In genomic region chr2:103556125-103556877, GRCm38 (mm10) we compare ENCODE assay signal across 8 mouse cellular contexts. TPM values are rescaled to one million over a fixed set of nuclear protein-coding genes. Genes with fewer than 3 reads are reported as not detected.
DNase-seq lines count a peak whose midpoint lies in the region; ATAC-seq and TF ChIP-seq lines count a peak whose summit lies in the region.

No protein-coding gene starts in this region.

- H3K27ac ChIP-seq in intestine, postnatal 0 days (ENCODE audit: low read depth, low read length), result no peak overlapping the region
- H3K27ac ChIP-seq in intestine, embryonic 15.5 days, result no peak overlapping the region
- no peak overlapping the region for H3K27ac ChIP-seq in limb, embryonic 10.5 days

- ATAC-seq in intestine, postnatal 0 days, result no peak
- ATAC-seq in intestine, embryonic 15.5 days, result no peak

- peak; percentile 65 for TF ChIP-seq CTCF in intestine, postnatal 0 days (IDR thresholded peaks at IDR 0.05; ENCODE audit: low read depth)

- H3K36me3 ChIP-seq in intestine, postnatal 0 days (ENCODE audit: control insufficient read depth, insufficient read depth), result no peaks in the 10 kb centered on the region
- no peaks in the 10 kb centered on the region for H3K36me3 ChIP-seq in intestine, embryonic 15.5 days
- H3K36me3 ChIP-seq in limb, embryonic 10.5 days, result no peaks in the 10 kb centered on the region

- H3K4me1 ChIP-seq in intestine, postnatal 0 days (replicated peaks; ENCODE audit: control insufficient read depth, insufficient read depth, low read length), result no peaks in the 10 kb centered on the region
- no peaks in the 10 kb centered on the region for H3K4me1 ChIP-seq in intestine, embryonic 15.5 days (replicated peaks)
- H3K4me1 ChIP-seq in limb, embryonic 10.5 days, result 0 out of 2 replicates have a peak, but pooled peaks cover 3% of the 10 kb centered on the region

- no peak overlapping the region for H3K9ac ChIP-seq in intestine, postnatal 0 days (ENCODE audit: low read depth, low read length)
- H3K9ac ChIP-seq in intestine, embryonic 15.5 days, result no peak overlapping the region

- 57% methylated on average over 10 of the region's 10 CpGs for WGBS in intestine, postnatal 0 days
- 58% methylated on average over 10 of the region's 10 CpGs for WGBS in intestine, embryonic 15.5 days
- 67% methylated on average over 10 of the region's 10 CpGs for WGBS in limb, embryonic 10.5 days

- H3K9me3 ChIP-seq in intestine, postnatal 0 days (ENCODE audit: control insufficient read depth), result no peaks in the 10 kb centered on the region
- H3K9me3 ChIP-seq in intestine, embryonic 15.5 days, result no peaks in the 10 kb centered on the region
- H3K9me3 ChIP-seq in limb, embryonic 10.5 days (replicated peaks), result no peaks in the 10 kb centered on the region

- no peak overlapping the region for H3K4me2 ChIP-seq in intestine, postnatal 0 days (replicated peaks; ENCODE audit: low read depth)
- H3K4me2 ChIP-seq in intestine, embryonic 15.5 days (replicated peaks), result no peak overlapping the region

- H3K27me3 ChIP-seq in intestine, postnatal 0 days (replicated peaks; ENCODE audit: control insufficient read depth, insufficient read depth, low read length), result no peaks in the 10 kb centered on the region
- H3K27me3 ChIP-seq in intestine, embryonic 15.5 days (replicated peaks), result no peaks in the 10 kb centered on the region
- 0 out of 2 replicates have a peak, but pooled peaks cover 3% of the 10 kb centered on the region for H3K27me3 ChIP-seq in limb, embryonic 10.5 days (ENCODE audit: low read depth, poor library complexity, severe bottlenecking)

- peak; percentile 42 for DNase-seq in CD4-positive helper T cell, adult 2 months (ENCODE audit: low read depth, low spot score)
- peak; percentile 32 for DNase-seq in T-cell, adult 2 months (ENCODE audit: low spot score)
- DNase-seq in kidney, postnatal 14 days, result peak; percentile 38
- no peak for DNase-seq in layer of hippocampus, postnatal 10 days (ENCODE audit: low spot score in 2 of 2)
- no peak for DNase-seq in limb, embryonic 10.5 days (ENCODE audit: low spot score)
- DNase-seq in gastrocnemius, adult 8-10 months (ENCODE audit: low spot score in 2 of 2), result no peak

- no peak overlapping the region for H3K4me3 ChIP-seq in intestine, postnatal 0 days (ENCODE audit: low read depth, low read length)
- H3K4me3 ChIP-seq in intestine, embryonic 15.5 days (replicated peaks), result no peak overlapping the region
- no peak overlapping the region for H3K4me3 ChIP-seq in limb, embryonic 10.5 days

RNA-seq across cellular contexts. Expression of gene Abtb2, which starts 9.8 kb away (rescaled TPM):
- 3.8 and 3.9 TPM in 2 replicates for polyA plus RNA-seq in intestine, postnatal 0 days (2015; fragmentation: Nextera tagmentation; extraction: Ambion mirVana)
- polyA plus RNA-seq in intestine, embryonic 15.5 days (2015; fragmentation: Nextera tagmentation; extraction: Ambion mirVana), result 4.5 and 4.8 TPM in 2 replicates
- total RNA-seq in layer of hippocampus, postnatal 10 days (2021), result 10 to 100 TPM; 13.8 to 14.4 TPM
- polyA plus RNA-seq in limb, embryonic 10.5 days (2016; fragmentation: Nextera tagmentation; extraction: Ambion mirVana), result 14.2 and 17.6 TPM in 2 replicates
- total RNA-seq in gastrocnemius, adult 8-10 months (2022), result 1 to 10 TPM; 5.1 to 8.8 (median 7.5) TPM

Comparison
In these comparisons a context has a peak if more than half of its experiments do, and no peak if none do; other contexts are left out.
1. DNase-seq: peak in CD4-positive helper T cell, adult 2 months (single experiment), T-cell, adult 2 months (single experiment) and kidney, postnatal 14 days (single experiment); none in layer of hippocampus, postnatal 10 days (0 of 2), limb, embryonic 10.5 days (single experiment) and gastrocnemius, adult 8-10 months (0 of 2).